Mouse (Mus musculus): ENCODE results near the gene Adk. TPM values are rescaled to one million over a fixed set of nuclear protein-coding genes. Genes with fewer than 3 reads are reported as not detected.
A peak's percentile ranks its signal among the peaks of the same experiment; 100 is the strongest.

Adk gene
- polyA plus RNA-seq, 2 experiments = 56.9 to 180 TPM

DNA sequence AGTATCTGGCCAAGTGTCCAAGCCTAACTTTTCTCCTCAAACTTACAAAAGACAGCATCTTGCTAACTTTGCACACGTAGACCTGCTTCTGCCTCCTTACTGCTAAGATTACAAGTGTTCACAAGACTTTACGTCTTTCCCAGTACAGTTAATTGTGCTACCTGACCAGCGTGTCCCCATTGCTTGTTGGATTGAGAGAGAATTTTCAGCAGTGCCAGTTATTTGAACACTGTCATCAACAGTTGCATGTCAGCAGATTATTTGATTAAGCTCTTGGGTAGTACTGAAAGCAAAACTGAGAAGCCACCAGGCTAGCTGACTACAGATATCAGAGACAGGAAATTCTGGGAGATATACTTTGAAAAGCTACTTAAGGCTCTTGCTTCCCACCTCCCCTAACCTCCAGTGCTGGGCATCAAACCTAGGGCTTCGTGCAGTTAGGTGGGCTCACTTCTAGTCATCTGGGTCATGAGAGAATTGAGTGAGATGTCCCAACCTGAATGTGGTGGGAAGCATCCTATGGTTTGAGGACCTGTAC, 50.4 kb downstream of the Adk start:
- WGBS (ENCODE audit: insufficient replicate concordance) = 52% methylated on average over 4 of the region's 4 CpGs
- no peak overlapping the region for H3K4me3 ChIP-seq (ENCODE audit: insufficient read depth in 1 of 2, low read depth in 2 of 2, low read length in 2 of 2)
- DNase-seq (ENCODE audit: low read depth in 3 of 3, low spot score in 3 of 3) (no peak), ATAC-seq (ENCODE audit: insufficient read depth) (no peak)
- TF ChIP-seq EP300 (IDR thresholded peaks at IDR 0.05; ENCODE audit: low read depth) (no peak), CTCF (IDR thresholded peaks at IDR 0.05; ENCODE audit: low read depth) (no peak)
- H3K4me2 ChIP-seq (ENCODE audit: low read depth) = no peak overlapping the region
- no peaks in the 10 kb centered on the region for H3K9me3 ChIP-seq (ENCODE audit: control insufficient read depth, low read length)
- H3K36me3 ChIP-seq (replicated peaks; ENCODE audit: control insufficient read depth, insufficient read depth, low read depth) = peaks cover 2% of the 10 kb centered on the region; the same call in 1 of the 2 replicates
- H3K9ac ChIP-seq (replicated peaks) = 0 out of 2 replicates have a peak overlapping the region, but pooled peaks have one; percentile 15
- H3K27me3 ChIP-seq (ENCODE audit: control insufficient read depth, insufficient read depth, low read length) = no peaks in the 10 kb centered on the region
- peaks cover 3 to 21% of the 10 kb centered on the region in 2 experiments; a peak in 2 of 4 replicates for H3K4me1 ChIP-seq (replicated peaks; ENCODE audit: control insufficient read depth in 2 of 2, insufficient read depth in 2 of 2, low read length in 1 of 2)
- H3K27ac ChIP-seq = no peak overlapping the region

DNA sequence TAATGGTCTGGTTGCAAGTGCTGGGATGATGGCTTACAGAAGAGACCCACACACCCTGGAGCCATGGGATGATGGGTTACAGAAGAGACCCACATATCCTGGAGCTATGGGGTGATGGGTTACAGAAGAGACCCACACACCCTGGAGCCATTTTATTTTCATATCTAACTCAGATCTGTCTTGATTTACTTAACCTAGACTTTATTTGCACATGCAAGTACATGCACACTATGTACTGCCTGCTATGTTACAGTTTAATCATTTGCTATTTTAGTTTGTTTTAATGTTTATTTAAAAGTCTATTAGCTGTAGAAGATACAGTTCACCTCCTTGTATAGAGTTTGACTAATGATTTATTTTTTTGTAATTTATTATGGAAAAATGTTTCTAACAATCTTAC, 52.7 kb downstream of the Adk start:
- Histone ChIP-seq H3K4me3 (ENCODE audit: insufficient read depth in 1 of 2, low read depth in 2 of 2, low read length in 2 of 2) (no peak overlapping the region), H3K36me3 (replicated peaks; ENCODE audit: control insufficient read depth, insufficient read depth, low read depth) (no peaks in the 10 kb centered on the region), H3K9ac (replicated peaks) (no peak overlapping the region), H3K4me2 (ENCODE audit: low read depth) (no peak overlapping the region), H3K27me3 (ENCODE audit: control insufficient read depth, insufficient read depth, low read length) (no peaks in the 10 kb centered on the region), H3K9me3 (ENCODE audit: control insufficient read depth, low read length) (no peaks in the 10 kb centered on the region), H3K27ac (no peak overlapping the region), H3K4me1 (replicated peaks; ENCODE audit: control insufficient read depth in 2 of 2, insufficient read depth in 2 of 2, low read length in 1 of 2) (peaks cover 3 to 13% of the 10 kb centered on the region in 2 experiments; a peak in 2 of 4 replicates)
- DNase-seq (ENCODE audit: low read depth in 3 of 3, low spot score in 3 of 3) (no peak), ATAC-seq (ENCODE audit: insufficient read depth) (no peak)
- TF ChIP-seq EP300 (IDR thresholded peaks at IDR 0.05; ENCODE audit: low read depth) = no peak
- TF ChIP-seq CTCF (IDR thresholded peaks at IDR 0.05; ENCODE audit: low read depth) = no peak

DNA sequence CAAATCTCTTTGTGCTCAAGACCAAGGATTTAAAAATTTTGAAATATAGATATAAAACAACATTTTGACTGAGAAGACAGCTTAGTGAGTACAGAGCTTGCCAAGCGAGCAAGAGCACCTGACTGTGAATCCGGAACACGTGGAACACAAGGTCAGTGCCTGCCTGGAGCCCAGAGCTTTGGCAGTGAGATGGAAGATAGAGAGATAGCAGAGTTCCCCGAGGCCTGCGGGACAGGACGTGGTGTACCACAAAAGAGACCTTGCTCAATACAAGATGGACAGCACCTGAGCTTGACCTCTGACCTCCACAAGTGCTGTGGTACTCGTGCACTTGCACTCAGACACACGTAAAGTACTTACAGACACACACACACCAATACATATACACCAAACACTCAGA, 54.2 kb downstream of the Adk start:
- DNase-seq (ENCODE audit: low read depth in 3 of 3, low spot score in 3 of 3) = no peak
- Histone ChIP-seq H3K36me3 (replicated peaks; ENCODE audit: control insufficient read depth, insufficient read depth, low read depth) (no peaks in the 10 kb centered on the region), H3K9me3 (ENCODE audit: control insufficient read depth, low read length) (no peaks in the 10 kb centered on the region), H3K27ac (no peak overlapping the region), H3K27me3 (ENCODE audit: control insufficient read depth, insufficient read depth, low read length) (no peaks in the 10 kb centered on the region), H3K4me1 (replicated peaks; ENCODE audit: control insufficient read depth in 2 of 2, insufficient read depth in 2 of 2, low read length in 1 of 2) (peaks cover 2 to 12% of the 10 kb centered on the region in 2 experiments; a peak in 2 of 4 replicates), H3K4me2 (ENCODE audit: low read depth) (no peak overlapping the region), H3K9ac (replicated peaks) (no peak overlapping the region), H3K4me3 (ENCODE audit: insufficient read depth in 1 of 2, low read depth in 2 of 2, low read length in 2 of 2) (no peak overlapping the region)
- peak; percentile 37; the same call in 1 of the 2 replicates for ATAC-seq (ENCODE audit: insufficient read depth)
- 47% methylated on average over 8 of the region's 8 CpGs for WGBS (ENCODE audit: insufficient replicate concordance)
- TF ChIP-seq CTCF (IDR thresholded peaks at IDR 0.05; ENCODE audit: low read depth) = no peak
- TF ChIP-seq EP300 (IDR thresholded peaks at IDR 0.05; ENCODE audit: low read depth) = no peak

- Histone ChIP-seq H3K9me3 (ENCODE audit: control insufficient read depth, low read length) (no peaks in the 10 kb centered on the region), H3K27me3 (ENCODE audit: control insufficient read depth, insufficient read depth, low read length) (no peaks in the 10 kb centered on the region), H3K9ac (replicated peaks) (no peak overlapping the region), H3K36me3 (replicated peaks; ENCODE audit: control insufficient read depth, insufficient read depth, low read depth) (no peaks in the 10 kb centered on the region), H3K4me1 (replicated peaks; ENCODE audit: control insufficient read depth in 2 of 2, insufficient read depth in 2 of 2, low read length in 1 of 2) (peaks cover 0 to 13% of the 10 kb centered on the region in 2 experiments; a peak in 2 of 4 replicates), H3K4me3 (ENCODE audit: insufficient read depth in 1 of 2, low read depth in 2 of 2, low read length in 2 of 2) (no peak overlapping the region), H3K4me2 (ENCODE audit: low read depth) (no peak overlapping the region), H3K27ac (no peak overlapping the region)
- WGBS (ENCODE audit: insufficient replicate concordance) = 71% methylated on average over 3 of the region's 3 CpGs
- TF ChIP-seq EP300 (IDR thresholded peaks at IDR 0.05; ENCODE audit: low read depth) = no peak
- no peak for TF ChIP-seq CTCF (IDR thresholded peaks at IDR 0.05; ENCODE audit: low read depth)
- ATAC-seq (ENCODE audit: insufficient read depth) = no peak
- DNase-seq (ENCODE audit: low read depth in 3 of 3, low spot score in 3 of 3) = no peak
Measured at GRCm38 (mm10) chr14:21107551-21107950, 55.2 kb downstream of the Adk start.

GRCm38 (mm10) chr14:21110492-21110891, 58.1 kb downstream of the Adk start:
- no peak overlapping the region for H3K4me3 ChIP-seq (ENCODE audit: insufficient read depth in 1 of 2, low read depth in 2 of 2, low read length in 2 of 2)
- no peaks in the 10 kb centered on the region for H3K9me3 ChIP-seq (ENCODE audit: control insufficient read depth, low read length)
- no peak overlapping the region for H3K9ac ChIP-seq (replicated peaks)
- ATAC-seq (ENCODE audit: insufficient read depth) (no peak), DNase-seq (ENCODE audit: low read depth in 3 of 3, low spot score in 3 of 3) (no peak)
- no peak overlapping the region for H3K27ac ChIP-seq
- H3K27me3 ChIP-seq (ENCODE audit: control insufficient read depth, insufficient read depth, low read length) = no peaks in the 10 kb centered on the region
- TF ChIP-seq EP300 (IDR thresholded peaks at IDR 0.05; ENCODE audit: low read depth) (no peak), CTCF (IDR thresholded peaks at IDR 0.05; ENCODE audit: low read depth) (no peak)
- WGBS (ENCODE audit: insufficient replicate concordance) = 63% methylated on average over 4 of the region's 4 CpGs
- no peaks in the 10 kb centered on the region for H3K36me3 ChIP-seq (replicated peaks; ENCODE audit: control insufficient read depth, insufficient read depth, low read depth)
- H3K4me1 ChIP-seq (replicated peaks; ENCODE audit: control insufficient read depth in 2 of 2, insufficient read depth in 2 of 2, low read length in 1 of 2) = peaks cover 0 to 13% of the 10 kb centered on the region in 2 experiments; a peak in 2 of 4 replicates
- H3K4me2 ChIP-seq (ENCODE audit: low read depth) = no peak overlapping the region

All from liver, embryonic 14.5 days (tissue).